Comparison of ENCODE assay signal across 28 mouse cellular contexts in genomic region chr12:86539511-86539910, GRCm38 (mm10).
"Had no signal": no experiment of that assay in that cellular context is flagged by ENCODE, and none has a peak within 500 bp of the region (broad histone marks: within the 10 kb centered on the region; RNA-seq: fewer than 3 reads in every experiment).

No protein-coding gene starts in this region.

- ATAC-seq: hindbrain, postnatal 0 days; intestine, embryonic 16.5 days; liver, embryonic 12.5 days had no signal

- H3K27me3 ChIP-seq: heart, embryonic 15.5 days; hindbrain, embryonic 13.5 days; hindbrain, embryonic 15.5 days; kidney, embryonic 15.5 days; liver, embryonic 12.5 days had no signal

- H3K4me3 ChIP-seq: gastrocnemius, adult 2 months; heart, adult 2 months; heart, embryonic 13.5 days; heart, embryonic 15.5 days; hindbrain, embryonic 13.5 days; hindbrain, embryonic 15.5 days; kidney, embryonic 15.5 days; left cerebral cortex, adult 2 months; limb, embryonic 13.5 days; limb, embryonic 15.5 days; liver, embryonic 12.5 days had no signal

- H3K4me2 ChIP-seq: heart, embryonic 11.5 days; heart, embryonic 13.5 days; heart, embryonic 15.5 days; hindbrain, embryonic 13.5 days; hindbrain, embryonic 15.5 days; kidney, embryonic 15.5 days; limb, embryonic 13.5 days; limb, embryonic 15.5 days; liver, embryonic 12.5 days had no signal

- H3K9me3 ChIP-seq: heart, embryonic 13.5 days; heart, embryonic 15.5 days; hindbrain, embryonic 13.5 days; hindbrain, embryonic 15.5 days; kidney, embryonic 15.5 days; limb, embryonic 13.5 days; limb, embryonic 15.5 days; liver, embryonic 12.5 days had no signal

- DNase-seq: gastrocnemius, adult 2 months; gastrocnemius, postnatal 10 days; gastrocnemius, postnatal 25 days; heart, adult 11 months; heart, adult 2 months; heart, postnatal 14 days; heart, postnatal 36 days; kidney, adult 11 months; kidney, adult 2 months; kidney, adult 9 months; kidney, postnatal 14 days; kidney, postnatal 36 days; layer of hippocampus, adult 9-11 months; left cerebral cortex, postnatal 4 days had no signal

- H3K4me1 ChIP-seq: heart, embryonic 13.5 days; heart, embryonic 15.5 days; hindbrain, embryonic 15.5 days; kidney, embryonic 15.5 days; limb, embryonic 13.5 days; limb, embryonic 15.5 days; liver, embryonic 12.5 days had no signal

- H3K36me3 ChIP-seq: heart, embryonic 13.5 days; heart, embryonic 15.5 days; hindbrain, embryonic 13.5 days; hindbrain, embryonic 15.5 days; kidney, embryonic 15.5 days; limb, embryonic 13.5 days; limb, embryonic 15.5 days; liver, embryonic 12.5 days had no signal

- H3K27ac ChIP-seq: gastrocnemius, adult 2 months; heart, adult 2 months; heart, embryonic 13.5 days; heart, embryonic 15.5 days; hindbrain, embryonic 13.5 days; hindbrain, embryonic 15.5 days; hindbrain, postnatal 0 days; kidney, embryonic 15.5 days; kidney, postnatal 0 days; left cerebral cortex, adult 2 months; limb, embryonic 13.5 days; limb, embryonic 15.5 days; liver, embryonic 12.5 days; liver, embryonic 14.5 days had no signal

- H3K9ac ChIP-seq: heart, embryonic 13.5 days; heart, embryonic 15.5 days; hindbrain, embryonic 13.5 days; hindbrain, embryonic 15.5 days; kidney, embryonic 15.5 days; limb, embryonic 13.5 days; limb, embryonic 15.5 days; liver, embryonic 12.5 days; liver, embryonic 14.5 days had no signal
